Mouse (Mus musculus): ENCODE measurements around the gene Gm4312.
"Not testable (repeated sequence)": the region's sequence is repeated elsewhere in the genome, so short reads cannot be mapped to it uniquely, and the experiment has no call there.

GRCm38 (mm10) chr10:100382460-100382859 lies at the start of gene Gm4312:
- TF ChIP-seq GATA1 (IDR thresholded peaks at IDR 0.05; ENCODE audit: borderline replicate concordance, low read length); CTCF (IDR thresholded peaks at IDR 0.05; ENCODE audit: low read depth, low read length); GATA2 (IDR thresholded peaks at IDR 0.05; ENCODE audit: borderline replicate concordance, low read depth, low read length); TAL1 (conservative IDR thresholded peaks at IDR 0.05; ENCODE audit: low read depth, low read length); POLR2AphosphoS5 (IDR thresholded peaks at IDR 0.05; ENCODE audit: insufficient replicate concordance, low read depth, low read length): not testable (repeated sequence)
